In the genomic region with DNA sequence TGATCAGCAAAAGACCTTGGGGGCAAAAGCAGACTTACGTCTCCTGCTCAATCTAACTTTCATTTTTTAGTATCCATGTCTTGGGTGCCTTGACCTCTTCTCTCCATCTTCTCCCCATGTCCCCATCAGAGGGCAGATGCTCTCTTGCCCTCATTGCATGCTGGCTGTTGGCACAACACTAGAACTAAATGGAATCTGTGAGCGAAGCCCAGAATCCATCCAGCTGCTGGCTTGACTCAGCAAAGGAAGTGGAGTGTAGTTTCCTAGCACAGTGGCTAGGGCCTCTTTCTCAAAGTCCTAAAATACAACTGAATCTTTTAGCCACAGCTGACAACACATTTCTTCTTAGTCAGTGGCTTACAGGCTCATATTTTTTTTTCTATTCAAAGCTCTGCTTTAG, we compare ENCODE assay signal across 16 mouse cellular contexts.
DNase-seq lines count a peak whose midpoint lies in the region; ATAC-seq and TF ChIP-seq lines count a peak whose summit lies in the region.
"Had no signal": no experiment of that assay in that cellular context is flagged by ENCODE, and none has a peak within 500 bp of the region (broad histone marks: within the 10 kb centered on the region; RNA-seq: fewer than 3 reads in every experiment).

No protein-coding gene starts in this region.

- peaks cover 16% of the 10 kb centered on the region for H3K36me3 ChIP-seq in heart, adult 2 months (ENCODE audit: control insufficient read depth, insufficient read depth, low read length)
- H3K36me3 ChIP-seq in heart, embryonic 10.5 days, result no peaks in the 10 kb centered on the region
- peaks cover 12% of the 10 kb centered on the region; the same call in 1 of the 2 replicates for H3K36me3 ChIP-seq in lung, postnatal 0 days (ENCODE audit: insufficient read depth, low read length)
- peaks cover 78% of the 10 kb centered on the region for H3K36me3 ChIP-seq in neural tube, embryonic 13.5 days
- H3K36me3 ChIP-seq: limb, embryonic 12.5 days had no signal

- no peaks in the 10 kb centered on the region for H3K9me3 ChIP-seq in heart, embryonic 10.5 days
- H3K9me3 ChIP-seq in lung, postnatal 0 days (ENCODE audit: low read length), result no peaks in the 10 kb centered on the region
- H3K9me3 ChIP-seq in neural tube, embryonic 13.5 days, result no peaks in the 10 kb centered on the region
- H3K9me3 ChIP-seq: limb, embryonic 12.5 days had no signal

- TF ChIP-seq EP300 in heart, adult 2 months (IDR thresholded peaks at IDR 0.05; ENCODE audit: insufficient read depth, low read depth, low read length), result no peak
- no peak for TF ChIP-seq EP300 in lung, postnatal 0 days (IDR thresholded peaks at IDR 0.05)

- H3K4me2 ChIP-seq in lung, postnatal 0 days (replicated peaks; ENCODE audit: low read depth, low read length), result no peak overlapping the region
- H3K4me2 ChIP-seq in neural tube, embryonic 13.5 days, result no peak overlapping the region
- H3K4me2 ChIP-seq: limb, embryonic 12.5 days had no signal

- ATAC-seq in lung, postnatal 0 days, result no peak
- ATAC-seq in neural tube, embryonic 13.5 days (ENCODE audit: low read depth), result 0 out of 2 replicates have a peak, but pooled peaks have one; percentile 10
- ATAC-seq: activated CD4-positive, CD25-positive, alpha-beta regulatory T cell, adult 4 months had no signal

- DNase-seq in heart, adult 2 months, result peak in 1 of 2 experiments; percentile 41
- DNase-seq in heart, embryonic 10.5 days (ENCODE audit: low spot score), result no peak
- DNase-seq in lung, postnatal 25 days (ENCODE audit: low spot score), result peak; percentile 25
- no peak for DNase-seq in lung, postnatal 0 days (ENCODE audit: low spot score)
- peak; percentile 53 to 56 for DNase-seq in heart, postnatal 10 days
- no peak for DNase-seq in spleen, postnatal 4 days (ENCODE audit: low spot score in 2 of 2)
- DNase-seq: cerebellum, adult 2 months; embryo, embryonic 11 days; retina, postnatal 1 day; spleen, adult 18-20 months; thymus, postnatal 4 days had no signal

- intact Hi-C loops in heart, adult 2 months (cut with DNase I), result loop anchor here (5.0 to 10.0 kb wide), 2 partner anchors 51 to 208 kb away; no protein-coding TSS in a partner anchor
- intact Hi-C loops in heart, postnatal 10 days (cut with DNase I), result loop anchor here (2.0 kb wide), 1 partner anchor 60 kb away; no protein-coding TSS in a partner anchor

- H3K27me3 ChIP-seq in heart, adult 2 months (ENCODE audit: control insufficient read depth, insufficient read depth, low read length), result no peaks in the 10 kb centered on the region
- no peaks in the 10 kb centered on the region for H3K27me3 ChIP-seq in heart, embryonic 10.5 days (ENCODE audit: insufficient read depth, poor library complexity, severe bottlenecking)
- no peaks in the 10 kb centered on the region for H3K27me3 ChIP-seq in lung, postnatal 0 days (replicated peaks; ENCODE audit: insufficient read depth, low read length)
- H3K27me3 ChIP-seq in neural tube, embryonic 13.5 days, result no peaks in the 10 kb centered on the region
- H3K27me3 ChIP-seq: limb, embryonic 12.5 days had no signal

- H3K27ac ChIP-seq in heart, adult 2 months, result peak overlapping the region; percentile 55
- H3K27ac ChIP-seq in heart, embryonic 10.5 days, result no peak overlapping the region
- no peak overlapping the region for H3K27ac ChIP-seq in lung, postnatal 0 days (ENCODE audit: low read length)
- H3K27ac ChIP-seq in neural tube, embryonic 13.5 days (replicated peaks), result no peak overlapping the region
- H3K27ac ChIP-seq: limb, embryonic 12.5 days; stomach, postnatal 0 days had no signal

- no peaks in the 10 kb centered on the region for H3K79me2 ChIP-seq in heart, adult 2 months (replicated peaks; ENCODE audit: control insufficient read depth, insufficient read depth, low read length)

- no peak for TF ChIP-seq CTCF in heart, adult 2 months (IDR thresholded peaks at IDR 0.05)
- TF ChIP-seq CTCF in lung, postnatal 0 days (IDR thresholded peaks at IDR 0.05), result no peak

- WGBS in heart, adult 2 months, result 58% methylated on average over 2 of the region's 2 CpGs
- whole genome bisulfite sequencing in heart, embryonic 10.5 days, result 89% methylated on average over 2 of the region's 2 CpGs
- 69% methylated on average over 2 of the region's 2 CpGs for WGBS in lung, postnatal 0 days
- WGBS in neural tube, embryonic 13.5 days, result 55% methylated on average over 2 of the region's 2 CpGs

- no peak overlapping the region for H3K9ac ChIP-seq in heart, adult 2 months (ENCODE audit: low read depth, low read length)
- H3K9ac ChIP-seq in lung, postnatal 0 days (replicated peaks; ENCODE audit: low read depth), result no peak overlapping the region
- no peak overlapping the region for H3K9ac ChIP-seq in neural tube, embryonic 13.5 days
- H3K9ac ChIP-seq: limb, embryonic 12.5 days had no signal

- H3K4me3 ChIP-seq in heart, adult 2 months, result no peak overlapping the region
- no peak overlapping the region for H3K4me3 ChIP-seq in heart, embryonic 10.5 days
- H3K4me3 ChIP-seq in lung, postnatal 0 days (ENCODE audit: low read depth, low read length), result no peak overlapping the region
- H3K4me3 ChIP-seq in neural tube, embryonic 13.5 days, result no peak overlapping the region
- H3K4me3 ChIP-seq: limb, embryonic 12.5 days; myocyte had no signal

- no peak for TF ChIP-seq POLR2A in heart, adult 2 months (IDR thresholded peaks at IDR 0.05; ENCODE audit: insufficient read depth, low read depth, low read length)

- peaks cover 4% of the 10 kb centered on the region for H3K4me1 ChIP-seq in heart, adult 2 months (ENCODE audit: control insufficient read depth, insufficient read depth, low read length)
- H3K4me1 ChIP-seq in heart, embryonic 10.5 days, result no peaks in the 10 kb centered on the region
- H3K4me1 ChIP-seq in lung, postnatal 0 days (ENCODE audit: insufficient read depth, low read depth, low read length), result no peaks in the 10 kb centered on the region
- H3K4me1 ChIP-seq in neural tube, embryonic 13.5 days (replicated peaks), result peaks cover 14% of the 10 kb centered on the region
- H3K4me1 ChIP-seq: limb, embryonic 12.5 days had no signal

Comparison
In these comparisons a context has a peak if more than half of its experiments do, and no peak if none do; other contexts are left out.
1. DNase-seq: peak in lung, postnatal 25 days (single experiment) and heart, postnatal 10 days (2 of 2); none in heart, embryonic 10.5 days (single experiment), lung, postnatal 0 days (single experiment) and spleen, postnatal 4 days (0 of 2).